Mouse (Mus musculus): ENCODE data around the gene Rbbp8nl. TPM values are rescaled to one million over a fixed set of nuclear protein-coding genes. Genes with fewer than 3 reads are reported as not detected.

The Rbbp8nl gene
- not detected in 2 replicates for polyA plus RNA-seq (2011; ENCODE audit: insufficient read depth, insufficient read length, low replicate concordance, missing spikeins)

DNA sequence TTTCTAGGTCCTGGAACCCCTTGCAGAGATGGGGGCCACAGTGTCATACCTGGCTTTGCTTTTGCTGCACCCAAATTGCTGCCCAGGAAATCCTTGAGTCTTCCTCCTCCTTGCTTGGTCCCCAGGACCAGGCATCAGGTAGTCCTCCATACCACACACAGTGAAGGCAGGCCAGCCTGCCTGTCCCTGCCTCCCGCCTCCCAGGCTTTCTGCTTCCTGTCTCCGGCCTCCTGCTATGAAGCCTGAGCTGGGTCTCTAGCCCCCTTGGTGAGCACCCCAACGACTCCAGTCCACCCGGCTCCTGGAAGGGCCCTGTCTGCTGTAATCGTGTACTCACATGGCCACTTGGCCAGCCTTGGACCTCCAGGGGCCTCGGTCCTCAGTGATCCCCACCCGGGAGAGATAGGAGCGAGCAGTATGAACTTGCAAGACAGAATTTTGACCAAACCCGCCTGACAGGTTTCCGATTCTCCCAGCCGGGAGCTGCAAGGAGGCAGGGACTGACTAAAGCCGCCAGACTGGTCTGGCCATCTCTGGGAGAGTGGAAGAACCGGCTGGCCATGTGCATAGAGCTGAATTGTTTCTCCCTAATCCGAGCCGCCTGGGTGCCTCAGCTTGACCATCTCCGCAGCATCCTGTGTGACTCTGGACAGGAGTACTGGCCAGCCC is at the start of gene Rbbp8nl:
Gene Rbbp8nl (minus strand): TSS at position 440 of the 669 bp plus-strand sequence.
- TF ChIP-seq CTCF (IDR thresholded peaks at IDR 0.05; ENCODE audit: control insufficient read depth, insufficient read depth, low read length), result no peak
- TF ChIP-seq POLR2A (IDR thresholded peaks at IDR 0.05; ENCODE audit: borderline replicate concordance, control insufficient read depth, low read depth, low read length), result no peak
- Histone ChIP-seq H3K27ac (ENCODE audit: control insufficient read depth, insufficient read depth, low read depth, low read length, poor library complexity) (no peak within 1 kb of the TSS), H3K4me1 (ENCODE audit: control insufficient read depth, insufficient read depth, low read length) (no peaks in the 10 kb centered on the region), H3K4me3 (replicated peaks; ENCODE audit: control insufficient read depth, low read depth, low read length) (no peak within 1 kb of the TSS)
- WGBS, result 75% methylated on average over 16 of the region's 16 CpGs

- TF ChIP-seq CTCF (IDR thresholded peaks at IDR 0.05; ENCODE audit: control insufficient read depth, insufficient read depth, low read length) (no peak), POLR2A (IDR thresholded peaks at IDR 0.05; ENCODE audit: borderline replicate concordance, control insufficient read depth, low read depth, low read length) (no peak)
- Histone ChIP-seq H3K4me3 (replicated peaks; ENCODE audit: control insufficient read depth, low read depth, low read length) (no peak within 1 kb of the TSS), H3K4me1 (ENCODE audit: control insufficient read depth, insufficient read depth, low read length) (no peaks in the 10 kb centered on the region), H3K27ac (ENCODE audit: control insufficient read depth, insufficient read depth, low read depth, low read length, poor library complexity) (no peak within 1 kb of the TSS; the same call in 1 of the 2 replicates)
- 3% methylated on average over 31 of the region's 33 CpGs for WGBS
Measured at GRCm38 (mm10) chr2:180334551-180334986, 44.9 kb upstream of the Rbbp8nl start, which contains the start of gene Gata5. TSS of gene Gata5 (minus strand) at chr2:180334699.

GRCm38 (mm10) chr2:180333778-180334550 is 44.3 kb upstream of the Rbbp8nl start:
- Histone ChIP-seq H3K4me3 (replicated peaks; ENCODE audit: control insufficient read depth, low read depth, low read length) (no peak overlapping the region), H3K27ac (ENCODE audit: control insufficient read depth, insufficient read depth, low read depth, low read length, poor library complexity) (no peak overlapping the region; the same call in 1 of the 2 replicates), H3K4me1 (ENCODE audit: control insufficient read depth, insufficient read depth, low read length) (no peaks in the 10 kb centered on the region)
- no peak for TF ChIP-seq CTCF (IDR thresholded peaks at IDR 0.05; ENCODE audit: control insufficient read depth, insufficient read depth, low read length)
- no peak for TF ChIP-seq POLR2A (IDR thresholded peaks at IDR 0.05; ENCODE audit: borderline replicate concordance, control insufficient read depth, low read depth, low read length)
- 3% methylated on average over 69 of the region's 69 CpGs for WGBS

- WGBS, result 84% methylated on average over 1 of the region's 1 CpGs
- TF ChIP-seq POLR2A (IDR thresholded peaks at IDR 0.05; ENCODE audit: borderline replicate concordance, control insufficient read depth, low read depth, low read length), result no peak
- no peak for TF ChIP-seq CTCF (IDR thresholded peaks at IDR 0.05; ENCODE audit: control insufficient read depth, insufficient read depth, low read length)
- Histone ChIP-seq H3K4me3 (replicated peaks; ENCODE audit: control insufficient read depth, low read depth, low read length) (no peak overlapping the region), H3K4me1 (ENCODE audit: control insufficient read depth, insufficient read depth, low read length) (no peaks in the 10 kb centered on the region), H3K27ac (ENCODE audit: control insufficient read depth, insufficient read depth, low read depth, low read length, poor library complexity) (no peak overlapping the region)
Measured at GRCm38 (mm10) chr2:180329466-180329865, 39.8 kb upstream of the Rbbp8nl start.

GRCm38 (mm10) chr2:180322674-180323355 is 33.1 kb upstream of the Rbbp8nl start:
- Histone ChIP-seq H3K4me3 (replicated peaks; ENCODE audit: control insufficient read depth, low read depth, low read length) (no peak overlapping the region), H3K27ac (ENCODE audit: control insufficient read depth, insufficient read depth, low read depth, low read length, poor library complexity) (no peak overlapping the region), H3K4me1 (ENCODE audit: control insufficient read depth, insufficient read depth, low read length) (no peaks in the 10 kb centered on the region)
- 77% methylated on average over 14 of the region's 14 CpGs for WGBS
- TF ChIP-seq POLR2A (IDR thresholded peaks at IDR 0.05; ENCODE audit: borderline replicate concordance, control insufficient read depth, low read depth, low read length) (no peak), CTCF (IDR thresholded peaks at IDR 0.05; ENCODE audit: control insufficient read depth, insufficient read depth, low read length) (no peak)

GRCm38 (mm10) chr2:180320216-180320615 is 30.5 kb upstream of the Rbbp8nl start:
- TF ChIP-seq POLR2A (IDR thresholded peaks at IDR 0.05; ENCODE audit: borderline replicate concordance, control insufficient read depth, low read depth, low read length) (no peak), CTCF (IDR thresholded peaks at IDR 0.05; ENCODE audit: control insufficient read depth, insufficient read depth, low read length) (no peak)
- Histone ChIP-seq H3K27ac (ENCODE audit: control insufficient read depth, insufficient read depth, low read depth, low read length, poor library complexity) (no peak overlapping the region), H3K4me3 (replicated peaks; ENCODE audit: control insufficient read depth, low read depth, low read length) (no peak overlapping the region), H3K4me1 (ENCODE audit: control insufficient read depth, insufficient read depth, low read length) (no peaks in the 10 kb centered on the region)
- 77% methylated on average over 4 of the region's 4 CpGs for WGBS

DNA sequence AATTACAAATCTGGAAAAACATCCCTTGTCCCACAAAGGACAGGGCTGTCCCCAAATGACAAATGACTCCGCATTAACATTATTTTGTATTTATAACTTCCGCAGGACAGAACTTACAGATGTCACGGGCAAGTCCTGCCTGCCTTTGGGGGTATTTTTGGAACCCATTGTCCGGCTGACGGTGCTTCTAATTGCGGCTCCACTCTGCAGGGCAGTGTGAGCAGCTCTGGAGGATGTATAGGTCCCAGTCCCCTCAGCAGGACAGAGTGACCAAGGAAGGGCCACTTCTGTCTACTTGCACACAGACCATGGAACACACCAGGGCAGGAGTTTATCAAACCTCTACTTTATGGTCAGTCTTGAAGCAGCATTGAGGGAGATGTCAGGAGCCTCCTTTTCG is 27.9 kb upstream of the Rbbp8nl start:
- no peak overlapping the region for H3K27ac ChIP-seq (ENCODE audit: control insufficient read depth, insufficient read depth, low read depth, low read length, poor library complexity)
- no peak overlapping the region for H3K4me3 ChIP-seq (replicated peaks; ENCODE audit: control insufficient read depth, low read depth, low read length)
- 80% methylated on average over 7 of the region's 7 CpGs for WGBS
- H3K4me1 ChIP-seq (ENCODE audit: control insufficient read depth, insufficient read depth, low read length), result no peaks in the 10 kb centered on the region
- TF ChIP-seq CTCF (IDR thresholded peaks at IDR 0.05; ENCODE audit: control insufficient read depth, insufficient read depth, low read length) (no peak), POLR2A (IDR thresholded peaks at IDR 0.05; ENCODE audit: borderline replicate concordance, control insufficient read depth, low read depth, low read length) (no peak)

- WGBS, result 58% methylated on average over 2 of the region's 2 CpGs
- no peak for TF ChIP-seq POLR2A (IDR thresholded peaks at IDR 0.05; ENCODE audit: borderline replicate concordance, control insufficient read depth, low read depth, low read length)
- no peak for TF ChIP-seq CTCF (IDR thresholded peaks at IDR 0.05; ENCODE audit: control insufficient read depth, insufficient read depth, low read length)
- Histone ChIP-seq H3K27ac (ENCODE audit: control insufficient read depth, insufficient read depth, low read depth, low read length, poor library complexity) (no peak overlapping the region), H3K4me3 (replicated peaks; ENCODE audit: control insufficient read depth, low read depth, low read length) (no peak overlapping the region), H3K4me1 (ENCODE audit: control insufficient read depth, insufficient read depth, low read length) (no peaks in the 10 kb centered on the region)
Measured at GRCm38 (mm10) chr2:180314292-180314691, 24.6 kb upstream of the Rbbp8nl start.

Data from bone marrow, adult 2 months (tissue).